Mouse (Mus musculus) fat pad, adult 2 months (tissue): ENCODE measurements around the gene Fahd2a.
A peak's percentile ranks its signal among the peaks of the same experiment; 100 is the strongest.

Experiments
- DNase-seq: peaks from one replicate; pipeline ENCODE4 v3.0.0-alpha.2; 2011; ENCODE audit warnings: low read depth, low spot score; ENCODE audit errors: extremely low read depth

Fahd2a gene

DNA sequence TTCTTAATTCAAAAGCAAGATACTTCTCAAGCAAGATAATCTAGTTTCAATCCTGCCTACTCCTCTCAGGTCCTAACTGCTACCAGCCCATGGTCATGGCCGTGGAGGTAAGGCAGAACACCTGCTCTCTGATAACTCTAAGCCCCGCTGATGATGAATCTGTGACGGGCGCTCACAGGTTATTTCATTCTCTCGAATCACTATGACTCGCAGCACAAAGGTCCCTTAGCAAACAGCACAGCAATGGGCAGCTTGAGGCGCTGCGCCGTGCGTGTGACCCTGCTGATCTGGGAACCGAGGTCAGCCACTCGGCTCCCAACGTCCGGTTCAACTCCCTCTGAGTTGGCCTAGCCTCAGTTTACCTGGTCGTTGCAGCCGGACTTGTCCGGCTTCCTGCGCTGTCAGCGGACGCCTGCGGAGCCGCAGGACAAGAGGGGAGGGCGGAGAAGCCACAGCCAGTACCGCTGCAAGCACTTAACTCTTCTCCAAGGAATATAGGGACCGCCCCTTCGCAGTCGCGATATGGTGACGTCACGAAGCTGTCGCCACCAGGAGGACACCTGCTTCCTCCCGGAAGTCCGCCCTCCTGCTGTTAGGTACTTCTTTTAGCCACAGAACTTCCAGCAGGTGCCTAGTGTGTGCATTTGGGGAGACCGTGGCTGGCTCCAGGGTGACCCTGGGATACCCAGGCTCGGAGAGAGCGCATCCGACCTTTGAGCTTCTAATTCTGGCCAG lies at the start of gene Fahd2a:
Gene Fahd2a, minus strand, starts transcription at position 511 of the 735 bp plus-strand sequence.
- peak; percentile 42 for DNase-seq

DNA sequence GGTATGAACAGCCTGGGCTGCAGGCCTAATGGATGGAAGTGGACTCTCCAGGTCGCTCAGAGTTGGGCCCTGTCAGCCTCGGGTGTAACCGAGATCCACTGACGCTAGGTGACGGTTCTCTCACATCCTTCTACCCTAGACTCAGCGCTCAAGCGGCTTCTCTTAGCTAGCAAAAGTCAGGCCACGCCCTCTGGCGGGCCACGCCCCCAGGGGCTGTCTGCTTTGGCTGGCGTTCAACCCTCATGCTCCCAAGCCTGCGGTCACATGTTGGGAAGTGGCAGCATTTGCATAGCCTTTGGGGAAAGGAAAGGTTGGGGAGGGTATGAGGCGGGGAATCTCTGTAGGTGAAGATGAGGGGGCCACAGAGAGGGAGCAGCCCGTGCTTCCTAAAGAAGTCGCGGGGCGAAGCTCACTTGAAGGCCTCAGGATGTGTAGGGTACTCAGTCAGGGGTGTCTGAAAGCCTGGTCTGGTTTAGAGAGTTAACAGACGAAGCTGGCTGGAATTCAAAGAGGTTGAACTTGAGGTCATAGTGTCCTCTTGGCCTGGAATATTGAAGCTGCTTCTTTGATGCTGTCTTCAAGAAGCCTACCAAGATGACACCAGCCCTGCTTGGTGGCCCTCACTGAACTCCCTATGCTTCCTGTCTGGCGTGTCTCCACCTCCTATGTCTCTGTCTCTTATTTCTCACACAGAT lies 40.3 kb upstream of the Fahd2a start:
- no peak for DNase-seq

DNA sequence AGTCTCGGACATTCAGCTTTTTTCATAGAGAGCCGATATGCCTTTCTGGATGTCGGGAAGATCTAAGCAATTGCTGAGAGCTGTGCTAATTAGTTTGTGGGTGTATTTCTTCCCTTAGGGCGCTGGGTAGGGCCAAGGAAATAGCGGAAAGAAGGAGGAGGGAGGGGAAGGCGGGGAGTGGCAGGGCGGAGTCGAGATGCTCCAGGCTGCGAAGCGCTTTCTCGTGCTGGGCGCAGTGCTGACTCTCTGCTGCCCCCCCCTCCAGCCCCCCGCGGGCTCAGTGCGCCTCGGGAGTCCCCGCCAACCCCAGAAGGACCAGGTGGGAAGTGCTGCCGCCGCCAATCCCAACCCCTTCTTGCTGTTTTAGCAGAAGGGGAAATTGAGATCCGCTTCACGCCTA lies 38.6 kb upstream of the Fahd2a start:
- DNase-seq: no peak

DNA sequence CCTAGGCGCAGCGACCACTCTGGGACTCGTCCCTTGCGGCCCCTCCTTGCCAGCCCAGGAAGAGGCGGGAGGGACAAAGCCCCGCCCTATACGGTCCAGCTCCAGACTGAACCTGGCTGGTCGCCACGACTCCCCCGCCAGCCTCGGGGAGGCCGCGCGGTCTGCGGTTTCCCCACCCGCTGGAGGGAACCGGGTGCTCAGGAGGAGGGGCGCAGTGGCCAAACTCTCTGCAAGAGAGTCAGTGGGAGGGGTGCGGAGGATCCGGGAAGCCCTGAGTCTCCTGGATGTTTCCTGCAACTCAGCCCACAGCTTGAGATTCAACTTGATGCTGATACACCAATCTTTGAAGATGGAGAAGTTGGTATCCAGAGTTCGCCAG lies 38.2 kb upstream of the Fahd2a start:
- no peak for DNase-seq

DNA sequence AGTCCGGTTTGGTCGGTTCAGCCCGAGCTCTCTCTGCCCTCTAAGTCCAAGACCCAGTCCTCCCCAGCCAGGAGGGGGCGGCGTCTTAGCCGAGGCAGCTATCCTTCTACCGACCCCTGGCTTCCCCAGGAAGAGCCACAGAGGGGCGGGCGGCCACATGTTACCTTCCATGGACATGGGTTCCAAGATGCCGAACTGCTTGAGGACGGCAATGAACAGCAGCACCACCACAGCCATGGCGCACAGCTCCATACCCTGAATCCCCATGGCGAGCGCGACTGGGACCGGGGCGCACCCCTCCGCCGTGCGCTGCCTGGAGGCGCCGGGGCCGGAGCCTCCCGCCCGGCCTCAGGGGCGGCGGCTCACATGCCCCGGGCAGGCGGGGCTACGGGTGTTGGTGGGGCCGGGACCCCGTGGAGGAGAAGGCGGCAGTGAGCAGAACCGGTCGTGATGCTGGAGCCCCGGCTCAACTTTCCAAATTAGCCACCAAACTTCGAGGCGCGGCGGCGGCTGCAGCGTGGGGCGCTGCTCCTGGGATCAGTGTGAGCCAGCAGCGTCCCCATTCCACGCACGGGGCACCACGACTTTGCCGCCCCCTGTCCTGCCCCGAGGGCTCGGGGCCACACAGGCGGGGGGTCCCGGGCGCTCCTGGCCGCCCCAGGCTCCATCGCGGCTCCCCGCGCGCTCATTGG lies 37.6 kb upstream of the Fahd2a start:
- DNase-seq: no peak

DNA sequence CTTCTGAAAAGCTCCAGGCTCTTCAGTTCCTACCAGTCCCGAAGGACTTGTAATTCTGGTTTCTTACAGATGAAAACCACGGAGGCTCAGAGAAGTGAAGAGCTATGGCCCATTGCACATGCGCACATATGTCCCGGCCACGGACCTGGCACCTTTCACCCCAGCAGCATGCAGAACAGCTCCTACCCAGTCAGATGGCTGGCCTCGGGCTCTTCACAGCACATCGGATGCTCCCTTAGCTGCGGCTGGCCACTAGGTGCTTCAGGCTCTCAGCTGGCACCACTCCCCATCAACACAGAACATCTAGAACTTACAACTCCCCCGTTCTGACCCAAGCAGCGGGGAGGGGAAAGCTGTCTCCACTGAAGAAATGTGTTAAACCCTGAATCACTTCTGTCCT lies 35.4 kb upstream of the Fahd2a start:
- DNase-seq: peak; percentile 68

DNA sequence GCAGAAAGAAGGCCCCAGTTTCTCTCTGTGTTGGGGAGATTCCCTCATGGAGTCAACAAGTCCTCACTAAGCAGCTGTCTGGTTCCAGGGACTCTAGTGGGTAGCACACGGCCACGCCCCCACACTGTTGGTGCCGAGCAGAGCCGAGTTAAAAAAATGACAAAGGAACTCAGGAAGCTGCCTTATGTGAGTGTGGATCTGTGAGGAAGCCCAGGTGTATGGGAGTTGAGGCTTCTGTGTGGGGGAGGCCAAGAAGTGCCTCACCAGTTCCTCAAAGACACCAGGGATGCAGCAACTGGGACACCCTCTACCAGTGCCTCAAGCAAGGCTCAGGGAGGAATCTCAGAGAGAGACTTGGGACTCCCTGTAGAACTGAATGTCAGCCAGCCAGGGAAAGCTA lies 34.8 kb upstream of the Fahd2a start:
- DNase-seq: no peak

DNA sequence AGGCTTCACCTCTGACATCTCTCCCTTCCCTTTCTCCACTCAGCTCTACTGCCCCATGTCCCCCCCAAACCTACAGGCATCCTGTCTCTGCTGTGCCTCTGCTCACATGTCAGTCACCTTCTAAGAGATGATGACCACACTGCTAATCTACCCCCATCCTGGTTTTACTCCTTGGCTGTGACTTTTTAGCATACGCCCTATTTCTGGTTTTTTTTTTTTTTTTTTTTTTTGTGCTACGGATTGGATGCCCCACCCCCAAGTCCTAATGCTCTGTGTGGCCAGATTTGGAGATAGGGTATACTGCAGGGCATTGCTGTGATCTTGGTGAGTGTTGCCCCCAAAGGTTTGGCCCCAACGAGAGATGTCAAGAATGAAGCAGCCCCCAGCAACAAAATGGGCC lies 27.9 kb upstream of the Fahd2a start:
- DNase-seq: no peak

DNA sequence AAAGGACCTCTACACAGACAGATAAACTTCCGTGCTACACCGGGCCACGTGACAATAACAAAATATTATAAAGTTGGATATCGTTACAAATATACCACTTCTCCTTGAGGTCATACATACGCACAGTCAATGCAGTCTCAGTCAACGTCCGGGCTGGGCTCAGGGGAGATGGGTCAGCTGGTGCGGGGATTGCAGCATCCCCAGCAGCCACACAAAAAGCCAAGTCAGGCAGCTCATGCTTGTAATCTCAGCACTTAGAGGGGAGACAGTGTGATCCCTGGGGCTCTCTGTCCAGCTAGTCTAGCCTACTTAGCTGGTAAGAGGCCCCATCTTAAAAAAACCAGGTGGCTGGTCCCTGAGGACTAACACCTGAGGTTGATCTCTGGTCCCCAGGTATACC lies 26.9 kb upstream of the Fahd2a start:
- DNase-seq: no peak

DNA sequence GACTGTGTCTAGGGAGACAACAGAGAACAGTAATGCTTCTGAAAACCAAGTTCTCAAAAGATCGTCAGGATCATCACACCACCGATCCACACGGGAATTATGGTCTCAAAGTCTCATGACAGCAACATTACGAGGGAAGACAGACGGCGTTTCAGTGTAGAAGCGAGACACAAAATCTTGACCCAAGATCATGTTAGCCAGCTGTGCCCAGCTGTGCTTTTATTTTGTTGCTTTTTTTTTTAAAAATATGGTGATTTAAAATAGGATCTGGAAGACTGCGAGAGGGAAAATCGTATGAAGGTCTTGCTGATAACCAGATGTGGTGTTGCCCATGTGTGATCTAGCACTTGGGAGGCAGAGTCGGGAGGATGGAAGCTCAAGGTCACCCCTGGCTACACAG lies 26.3 kb upstream of the Fahd2a start:
- DNase-seq: no peak

DNA sequence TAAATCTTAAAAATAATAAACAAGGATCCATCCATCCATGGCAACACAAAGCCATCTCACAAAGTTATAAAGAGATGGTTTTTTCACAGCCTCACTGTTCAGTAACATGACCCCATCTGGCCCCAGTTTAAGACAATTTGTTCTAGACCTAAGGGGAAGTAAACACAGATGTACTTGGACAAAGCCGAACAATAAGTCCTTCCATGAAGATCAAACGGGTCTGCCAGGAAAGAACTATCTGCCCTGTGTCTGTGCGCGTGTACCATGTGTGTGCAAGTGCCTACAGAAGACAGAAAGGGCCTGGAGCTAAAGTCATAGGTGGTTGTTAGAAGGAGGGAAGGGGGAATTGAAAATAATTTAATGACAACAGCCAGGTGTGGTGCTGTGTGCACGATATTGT lies 25.8 kb upstream of the Fahd2a start:
- no peak for DNase-seq

DNA sequence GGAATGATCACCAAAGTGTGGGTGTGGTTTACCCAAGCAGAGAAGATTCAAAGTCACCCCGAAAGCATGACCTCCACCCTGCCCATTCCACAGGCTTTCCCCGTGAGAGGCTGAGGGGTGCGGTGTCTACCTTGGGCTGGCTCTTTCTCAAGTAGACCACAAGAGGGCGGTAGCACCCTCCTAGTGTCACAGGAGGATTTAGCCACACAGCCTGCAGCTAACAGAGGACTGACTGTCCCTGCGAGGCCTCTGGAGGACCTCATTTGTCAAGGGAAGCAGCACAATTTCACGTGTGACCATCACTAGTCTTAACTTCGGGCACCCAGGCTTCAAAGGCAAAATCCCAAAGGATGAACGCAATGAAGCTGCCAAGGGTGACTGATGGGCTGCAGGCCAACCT lies 17.9 kb upstream of the Fahd2a start:
- DNase-seq: no peak

DNA sequence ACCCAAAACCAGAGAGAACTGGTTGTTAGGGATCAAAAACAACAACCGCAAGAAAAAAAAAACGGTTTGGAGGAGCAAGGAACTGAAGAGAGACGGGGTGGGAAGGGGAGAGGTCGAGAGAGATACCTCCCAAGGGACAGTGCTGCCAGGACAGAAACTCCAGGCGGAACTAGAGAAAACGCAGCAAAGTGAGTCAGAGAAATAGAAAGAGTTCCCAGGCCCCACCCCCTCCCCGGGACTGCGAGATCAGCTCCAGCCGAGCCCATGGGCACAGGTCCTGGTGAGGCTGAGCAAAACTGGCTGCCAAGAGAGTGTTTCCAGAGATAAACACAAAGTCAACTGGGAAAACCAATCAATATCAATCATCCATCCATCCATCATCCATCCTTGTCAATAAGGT lies 17.0 kb upstream of the Fahd2a start:
- DNase-seq: no peak

DNA sequence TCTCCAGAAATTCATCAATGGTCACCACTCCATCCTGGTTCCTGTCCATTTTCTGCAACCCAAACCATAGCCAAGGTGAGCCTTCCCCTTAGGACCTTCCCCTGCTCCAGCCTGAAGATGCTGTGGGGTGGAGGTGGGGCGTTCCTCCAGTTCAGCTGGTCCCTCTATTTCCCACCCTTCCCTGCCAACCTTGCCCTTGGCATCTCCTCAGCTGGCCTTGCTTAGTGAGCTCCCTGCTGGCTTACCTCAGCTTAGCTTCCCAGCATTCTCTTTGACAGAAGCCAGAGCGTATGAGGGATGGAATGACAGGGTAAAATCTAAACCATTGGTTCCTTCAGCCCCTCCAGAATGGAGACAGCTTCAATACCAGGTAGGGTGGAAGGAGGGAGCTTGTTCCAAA lies 15.0 kb upstream of the Fahd2a start:
- no peak for DNase-seq

DNA sequence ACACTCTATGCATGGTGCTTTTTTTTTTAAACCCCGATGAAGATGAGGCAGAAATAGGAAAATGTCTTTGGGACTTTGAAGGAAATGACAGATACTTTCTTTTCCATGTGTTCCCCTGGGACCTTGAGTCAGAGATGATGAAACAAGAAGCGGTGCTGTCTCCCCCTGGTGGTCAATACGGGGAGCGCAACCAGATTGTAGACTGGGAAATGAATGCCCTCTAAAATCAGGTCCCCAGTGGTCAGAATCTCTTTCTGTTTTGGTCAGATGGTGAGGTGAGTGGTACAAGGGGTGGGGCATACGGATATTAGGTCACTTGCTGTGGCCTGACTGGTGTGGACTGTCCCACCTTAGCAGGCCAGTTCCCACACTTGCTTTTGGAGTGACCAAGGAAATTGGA lies 9.4 kb upstream of the Fahd2a start:
- DNase-seq: no peak

DNA sequence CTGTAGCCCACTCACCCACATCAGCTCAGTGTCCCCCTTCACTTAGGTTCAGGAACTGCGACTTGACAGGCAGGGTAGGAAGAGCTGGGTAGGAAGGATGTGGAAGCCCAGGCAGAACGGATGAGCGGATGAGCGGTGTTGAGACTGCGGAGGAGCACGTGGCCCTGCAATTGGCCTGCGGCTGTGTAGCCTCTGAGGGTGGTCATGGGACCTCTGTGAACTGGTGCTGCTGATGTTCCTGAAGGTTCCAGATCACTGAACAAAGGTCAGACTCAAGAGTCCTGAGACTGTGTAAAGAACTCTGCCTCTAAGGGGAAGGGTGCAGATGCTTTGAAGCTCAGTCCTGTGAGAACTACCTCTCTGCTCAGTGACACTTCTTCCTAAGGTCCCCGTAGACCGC lies 8.8 kb upstream of the Fahd2a start:
- no peak for DNase-seq

DNA sequence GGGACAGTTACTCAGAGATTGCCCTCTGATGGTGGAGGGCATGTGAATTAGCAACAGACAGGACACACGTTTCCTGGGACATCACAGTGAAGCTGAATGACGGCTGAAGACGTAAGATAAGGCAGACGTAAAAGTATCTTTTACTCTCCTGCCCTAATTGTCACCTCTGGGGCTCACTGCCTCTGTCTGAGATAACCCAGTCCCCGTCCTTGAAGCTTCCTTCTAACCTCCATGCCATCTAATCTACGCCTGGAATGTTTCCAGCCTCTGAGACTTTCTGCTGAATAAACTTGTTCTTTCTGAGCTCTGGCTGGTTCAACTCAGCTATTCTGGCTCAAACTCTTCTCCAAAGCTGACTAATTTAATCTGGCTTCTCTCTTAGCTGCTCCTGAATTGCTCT lies 7.4 kb upstream of the Fahd2a start:
- DNase-seq: no peak

DNA sequence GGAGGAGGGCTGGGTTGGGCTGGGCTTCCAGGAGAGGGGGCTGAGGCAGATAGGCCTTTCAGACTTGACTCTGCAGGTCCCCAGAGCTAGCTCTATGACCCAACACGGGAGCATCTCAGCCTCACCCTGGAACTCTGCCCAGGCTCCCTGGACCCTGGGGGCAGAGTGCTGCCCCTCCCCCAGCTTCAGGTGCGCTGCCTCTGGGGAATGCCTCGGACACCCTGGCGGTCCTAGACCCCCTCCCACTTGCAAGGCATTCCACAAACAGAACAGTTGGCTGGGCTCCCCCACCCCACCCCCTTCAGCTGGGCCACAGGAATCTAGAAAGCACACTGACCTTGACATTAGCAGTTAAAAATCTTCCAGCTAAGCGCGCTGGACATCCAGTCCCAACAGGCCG lies 5.3 kb upstream of the Fahd2a start:
- DNase-seq: no peak

DNA sequence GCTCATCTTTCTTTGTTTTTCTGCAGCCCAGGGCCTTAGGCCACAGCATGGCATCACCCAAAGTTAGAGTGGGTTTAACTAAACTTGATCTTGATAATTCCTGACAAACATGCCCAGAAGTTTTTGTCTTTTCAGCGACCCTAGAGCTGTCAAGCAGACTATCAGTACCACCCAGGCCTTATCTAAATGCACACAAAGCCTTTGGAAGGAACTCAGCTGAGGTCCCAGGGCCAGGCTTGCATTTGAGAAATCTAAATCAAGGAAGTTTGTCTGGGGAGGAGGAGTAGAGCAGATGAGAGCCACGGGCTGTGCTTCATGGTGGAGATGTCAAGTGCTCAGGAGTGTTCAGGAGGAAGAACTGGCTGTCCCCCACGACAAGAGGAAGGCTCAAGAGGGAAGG lies 2.5 kb upstream of the Fahd2a start:
- DNase-seq: no peak

DNA sequence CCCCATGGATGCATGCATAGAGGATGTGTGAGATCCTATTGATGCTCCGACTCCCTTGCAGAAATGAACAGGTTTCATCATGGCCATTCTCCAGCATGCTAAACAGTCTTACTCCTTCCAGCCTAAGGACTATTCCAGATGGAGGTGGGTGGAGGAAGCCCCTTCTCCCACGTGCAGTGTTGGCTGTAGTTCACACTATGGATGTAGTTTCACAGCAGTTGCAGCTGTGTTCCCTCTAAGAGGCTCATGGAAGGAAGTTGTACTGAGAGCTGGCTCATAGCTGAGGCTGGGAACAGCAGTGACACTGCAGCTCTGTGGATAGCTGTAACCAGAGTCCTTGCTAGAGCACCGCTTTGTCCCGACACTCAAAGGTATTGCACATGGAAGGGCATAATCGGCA lies 6.7 kb downstream of the Fahd2a start:
- no peak for DNase-seq

DNA sequence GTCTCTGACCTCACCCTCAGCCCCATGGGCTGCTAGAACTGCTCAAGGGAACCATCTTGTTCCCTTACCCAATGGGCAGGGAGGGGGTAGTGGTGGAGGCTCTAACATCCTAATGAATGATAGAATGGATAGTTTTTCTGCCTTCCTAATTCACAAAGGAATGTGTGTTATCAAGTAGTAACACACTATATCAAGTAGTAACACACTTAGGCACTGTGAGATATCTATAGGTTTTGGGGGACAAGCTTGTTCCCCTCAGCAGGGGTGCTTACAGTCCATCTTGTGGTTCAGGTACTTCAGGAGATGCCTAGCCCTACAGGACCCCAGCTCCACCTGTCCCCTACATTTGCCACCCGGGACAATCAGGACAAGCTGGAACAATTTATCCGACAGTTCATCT lies 8.8 kb downstream of the Fahd2a start:
- DNase-seq: no peak

DNA sequence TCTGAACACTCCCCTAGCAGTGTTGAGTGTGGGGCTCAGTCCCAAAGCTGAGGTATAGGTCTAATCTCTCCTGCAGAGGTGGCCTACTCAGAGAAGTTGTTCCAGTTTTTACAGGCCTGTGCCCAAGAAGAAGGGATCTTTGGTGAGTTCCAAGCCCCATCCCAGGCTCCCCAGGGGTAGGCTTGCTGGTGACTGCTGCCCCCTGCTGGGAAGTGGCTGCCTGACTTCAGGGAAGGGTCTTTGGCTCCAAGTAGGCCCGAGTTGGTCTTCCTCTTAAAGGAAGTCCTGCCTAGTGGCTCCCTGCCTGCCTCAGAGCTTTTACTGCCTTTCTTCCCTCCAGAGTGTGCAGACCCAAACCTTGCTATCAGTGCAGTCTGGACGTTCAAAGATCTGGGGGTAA lies 9.2 kb downstream of the Fahd2a start:
- no peak for DNase-seq
